Mouse (Mus musculus): ENCODE results near the gene Phlda3.

Gene Phlda3

GRCm38 (mm10) chr1:135759685-135760084 lies 6.2 kb upstream of the Phlda3 start:
- DNase-seq (ENCODE audit: low spot score) = no peak

GRCm38 (mm10) chr1:135760216-135760615 lies 5.7 kb upstream of the Phlda3 start:
- no peak for DNase-seq (ENCODE audit: low spot score)

- no peak for DNase-seq (ENCODE audit: low spot score)
Observed at GRCm38 (mm10) chr1:135761728-135762127, 4.2 kb upstream of the Phlda3 start.

- DNase-seq (ENCODE audit: low spot score) = no peak
Observed at GRCm38 (mm10) chr1:135763503-135764205, 2.3 kb upstream of the Phlda3 start.

GRCm38 (mm10) chr1:135764206-135764528 lies 1.8 kb upstream of the Phlda3 start:
- no peak for DNase-seq (ENCODE audit: low spot score)

- DNase-seq (ENCODE audit: low spot score) = no peak
Observed at GRCm38 (mm10) chr1:135766592-135767306, 830 bp downstream of the Phlda3 start.

- DNase-seq (ENCODE audit: low spot score) = no peak
Observed at GRCm38 (mm10) chr1:135767324-135767890, 1.5 kb downstream of the Phlda3 start.

- no peak for DNase-seq (ENCODE audit: low spot score)
Observed at GRCm38 (mm10) chr1:135768400-135768799, 2.5 kb downstream of the Phlda3 start.

GRCm38 (mm10) chr1:135770237-135770636 lies 4.3 kb downstream of the Phlda3 start:
- DNase-seq (ENCODE audit: low spot score) = no peak

GRCm38 (mm10) chr1:135770896-135771572 lies 5.1 kb downstream of the Phlda3 start:
- no peak for DNase-seq (ENCODE audit: low spot score)

- no peak for DNase-seq (ENCODE audit: low spot score)
Observed at GRCm38 (mm10) chr1:135771573-135771970, 5.7 kb downstream of the Phlda3 start.

- DNase-seq (ENCODE audit: low spot score) = no peak
Observed at GRCm38 (mm10) chr1:135776596-135776995, 10.7 kb downstream of the Phlda3 start.

- DNase-seq (ENCODE audit: low spot score) = no peak
Observed at GRCm38 (mm10) chr1:135777046-135777445, 11.1 kb downstream of the Phlda3 start.

GRCm38 (mm10) chr1:135778780-135779535 lies 13.0 kb downstream of the Phlda3 start, which contains the start of gene Tnni1:
Tnni1 (plus strand) TSS chr1:135779434.
- peak; percentile 66 for DNase-seq (ENCODE audit: low spot score)

- DNase-seq (ENCODE audit: low spot score) = no peak
Observed at GRCm38 (mm10) chr1:135780649-135781048, 14.7 kb downstream of the Phlda3 start.

- DNase-seq (ENCODE audit: low spot score) = peak; percentile 81
Observed at GRCm38 (mm10) chr1:135781220-135781619, 15.3 kb downstream of the Phlda3 start.

GRCm38 (mm10) chr1:135782816-135783215 lies 16.9 kb downstream of the Phlda3 start:
- DNase-seq (ENCODE audit: low spot score) = no peak

- DNase-seq (ENCODE audit: low spot score) = peak; percentile 86
Observed at GRCm38 (mm10) chr1:135787799-135788198, 21.9 kb downstream of the Phlda3 start.

GRCm38 (mm10) chr1:135788708-135789107 lies 22.8 kb downstream of the Phlda3 start:
- no peak for DNase-seq (ENCODE audit: low spot score)

GRCm38 (mm10) chr1:135789815-135790214 lies 23.9 kb downstream of the Phlda3 start:
- peak; percentile 57 for DNase-seq (ENCODE audit: low spot score)

GRCm38 (mm10) chr1:135792143-135792939 lies 26.4 kb downstream of the Phlda3 start:
- no peak for DNase-seq (ENCODE audit: low spot score)

Data from ovary, postnatal 14 days (tissue).